Mouse (Mus musculus) small intestine, adult 2 months (tissue): ENCODE measurements around the gene Micu1. TPM values are rescaled to one million over a fixed set of nuclear protein-coding genes. Genes with fewer than 3 reads are reported as not detected.

ENCODE experiments used
- H3K27ac ChIP-seq: fragments of 200-500 bp; 2 replicates; pipeline ENCODE4 v1.5.1; 2012; ENCODE audit warnings: low read depth, low read length, control low read depth, inconsistent platforms; ENCODE audit not compliant: insufficient read depth
- H3K27me3 ChIP-seq: fragments of 200-500 bp; 2 replicates; pipeline ENCODE4 v1.6.1; 2012; ENCODE audit warnings: mild to moderate bottlenecking, moderate library complexity, low read length, inconsistent platforms; ENCODE audit not compliant: control insufficient read depth, insufficient read depth
- H3K36me3 ChIP-seq: fragments of 200-500 bp; 2 replicates; pipeline ENCODE4 v1.6.1; 2012; ENCODE audit warnings: mild to moderate bottlenecking, low read length, control low read depth, inconsistent platforms; ENCODE audit not compliant: control insufficient read depth, insufficient read depth
- H3K4me1 ChIP-seq: fragments of 200-500 bp; 2 replicates; pipeline ENCODE4 v1.6.1; 2012; ENCODE audit warnings: low read length, inconsistent platforms, mixed read lengths; ENCODE audit not compliant: control insufficient read depth, insufficient read depth, insufficient read length
- H3K4me3 ChIP-seq: fragments of 200-500 bp; 2 replicates; pipeline ENCODE4 v1.5.1; 2012; ENCODE audit warnings: low read depth, mild to moderate bottlenecking, control low read depth, inconsistent platforms, low read length, moderate library complexity
- CTCF ChIP-seq: fragments of 200-500 bp; IDR thresholded peaks from 2 replicates; pipeline ENCODE4 v1.5.1; 2012; ENCODE audit warnings: low read depth, mild to moderate bottlenecking, control low read depth, inconsistent platforms, low read length, moderate library complexity, mixed read lengths; ENCODE audit not compliant: insufficient replicate concordance, insufficient read length; ENCODE audit errors: extremely low read depth
- POLR2A ChIP-seq: fragments of 200-500 bp; IDR thresholded peaks from 2 replicates; pipeline ENCODE4 v1.6.1; 2012; ENCODE audit warnings: low read depth, mild to moderate bottlenecking, control low read depth, inconsistent platforms, low read length, moderate library complexity
- WGBS: fragments of 180-500 bp; shearing (Covaris S2); methylation state at CpG from one replicate; pipeline ENCODE4 v1.1.7; 2018; 5-methylcytosine and 5-hydroxymethylcytosine counted together
- polyA plus RNA-seq: library from polyadenylated mRNA; depleted of rRNA; stranded (reverse); fragments of >200 nt; gene quantifications from 2 replicates; pipeline ENCODE4 v1.2.3, GENCODE M21; 2012; rRNA removed

The Micu1 gene
- polyA plus RNA-seq, 1 experiment: 134 TPM

DNA sequence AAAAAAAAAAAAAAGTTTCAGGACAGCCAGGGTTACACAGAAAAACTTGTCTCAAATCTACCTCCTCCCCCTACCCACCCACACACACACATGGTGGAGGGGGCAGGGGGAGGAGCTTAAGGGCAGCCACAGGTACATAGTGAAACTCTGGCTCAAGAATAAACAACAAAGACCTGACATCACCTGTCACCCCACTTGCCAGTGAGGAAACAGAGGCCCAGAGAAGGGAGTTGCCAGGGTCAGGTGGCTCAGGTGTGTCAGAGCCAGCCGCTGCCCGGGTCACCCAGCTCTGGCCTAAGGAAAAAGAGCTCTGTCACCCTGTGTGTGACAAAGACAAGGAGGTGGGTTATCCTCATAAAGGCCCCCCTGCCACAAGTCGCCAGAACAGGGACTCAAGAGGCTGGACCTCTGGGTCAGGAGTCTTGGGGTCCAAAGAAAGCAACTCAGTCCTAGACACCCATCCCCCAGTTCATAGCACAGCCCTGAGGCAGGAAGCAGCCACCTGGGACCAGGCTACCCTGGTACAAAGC lies 204.9 kb downstream of the Micu1 start:
- Histone ChIP-seq H3K27me3 (no peaks in the 10 kb centered on the region), H3K4me3 (no peak overlapping the region), H3K4me1 (peaks cover 24% of the 10 kb centered on the region), H3K36me3 (no peaks in the 10 kb centered on the region), H3K27ac (peak overlapping the region; percentile 59; the same call in 1 of the 2 replicates)
- WGBS: 26% methylated on average over 3 of the region's 3 CpGs
- no peak for TF ChIP-seq CTCF
- no peak for TF ChIP-seq POLR2A

GRCm38 (mm10) chr10:59907695-59908299 lies 205.5 kb downstream of the Micu1 start:
- 14% methylated on average over 7 of the region's 7 CpGs for WGBS
- Histone ChIP-seq H3K27me3 (no peaks in the 10 kb centered on the region), H3K4me3 (no peak overlapping the region), H3K4me1 (peaks cover 23% of the 10 kb centered on the region), H3K36me3 (no peaks in the 10 kb centered on the region), H3K27ac (peak overlapping the region; percentile 77; the same call in 1 of the 2 replicates)
- TF ChIP-seq POLR2A: 0 out of 2 replicates have a peak, but pooled peaks have one; percentile 14
- no peak for TF ChIP-seq CTCF

DNA sequence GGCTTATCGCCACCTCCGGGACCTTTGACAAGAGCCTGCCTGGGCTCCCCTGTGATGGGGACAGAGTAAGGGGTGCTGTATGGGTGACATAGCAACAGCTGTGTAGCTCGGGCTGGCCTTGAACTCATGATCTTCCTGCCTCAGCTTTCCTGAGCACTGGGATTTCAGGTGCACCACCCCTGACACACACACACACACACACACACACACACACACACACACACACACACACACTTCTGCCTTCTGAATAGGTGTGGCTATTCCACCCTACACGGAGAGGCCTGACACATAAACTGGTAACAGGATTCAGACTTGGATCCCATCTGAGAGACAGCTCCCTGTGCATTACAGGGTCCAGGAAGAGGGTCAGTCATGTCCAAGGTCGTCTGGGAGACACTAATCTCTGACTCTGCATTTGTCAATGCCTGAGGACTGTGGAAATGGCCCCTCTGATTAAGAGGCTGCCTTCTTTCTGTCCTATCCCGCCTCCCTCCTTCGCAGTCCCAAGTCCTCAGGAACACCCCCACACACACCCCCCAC lies 206.6 kb downstream of the Micu1 start:
- Histone ChIP-seq H3K36me3 (no peaks in the 10 kb centered on the region), H3K4me1 (peaks cover 23% of the 10 kb centered on the region), H3K27ac (peak overlapping the region; percentile 40), H3K27me3 (no peaks in the 10 kb centered on the region), H3K4me3 (no peak overlapping the region)
- no peak for TF ChIP-seq POLR2A
- TF ChIP-seq CTCF: no peak
- WGBS: 49% methylated on average over 7 of the region's 7 CpGs

DNA sequence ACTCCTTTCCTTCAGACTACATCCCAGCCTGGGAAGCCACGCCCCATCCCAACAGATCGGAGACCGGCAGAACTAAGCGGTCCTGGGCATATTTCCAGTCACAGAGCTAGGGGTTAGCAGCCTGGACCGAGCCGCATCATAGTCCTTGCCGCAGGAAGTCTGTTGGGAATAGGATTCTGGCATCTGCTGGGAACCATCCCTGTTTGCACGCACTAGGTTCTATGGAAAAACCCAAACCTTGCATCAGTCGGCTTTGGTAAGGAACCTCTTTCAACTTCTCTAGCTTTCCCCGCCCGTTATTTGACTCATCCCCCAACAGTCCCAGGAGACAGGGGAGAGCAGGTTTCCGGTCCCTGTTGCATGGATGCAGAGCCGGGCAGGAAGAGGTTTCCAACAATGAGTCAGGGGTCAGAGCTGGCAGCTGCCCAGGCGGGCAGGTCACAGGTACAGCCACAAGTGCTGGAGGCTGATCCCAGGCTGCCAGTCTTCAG lies 207.1 kb downstream of the Micu1 start:
- Histone ChIP-seq H3K4me1 (peaks cover 23% of the 10 kb centered on the region), H3K27ac (peak overlapping the region; percentile 66), H3K27me3 (no peaks in the 10 kb centered on the region), H3K36me3 (no peaks in the 10 kb centered on the region), H3K4me3 (no peak overlapping the region)
- no peak for TF ChIP-seq CTCF
- no peak for TF ChIP-seq POLR2A
- WGBS: 16% methylated on average over 14 of the region's 14 CpGs

DNA sequence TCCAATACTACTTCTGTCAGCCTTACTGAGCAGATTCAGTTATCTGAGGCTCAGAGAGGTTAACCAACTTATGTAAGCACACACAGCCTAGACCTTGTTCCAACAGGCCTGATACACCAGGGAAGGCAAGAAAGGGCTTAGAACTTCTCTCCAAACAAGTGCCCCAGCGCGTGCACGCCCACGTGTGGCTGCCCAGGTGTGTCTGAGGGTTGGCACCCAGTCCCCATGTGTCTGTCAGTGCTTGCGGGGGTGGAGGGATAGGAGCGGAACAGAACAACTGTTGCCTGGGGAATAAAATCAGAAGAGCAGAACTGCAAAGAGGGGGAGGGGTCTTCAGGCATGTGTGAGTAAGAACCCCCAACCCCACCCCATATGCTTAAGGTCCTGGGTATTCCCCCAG lies 208.8 kb downstream of the Micu1 start:
- no peaks in the 10 kb centered on the region for H3K27me3 ChIP-seq
- no peak for TF ChIP-seq CTCF
- no peak for TF ChIP-seq POLR2A
- 24% methylated on average over 6 of the region's 6 CpGs for whole genome bisulfite sequencing
- peak overlapping the region; percentile 43; the same call in 1 of the 2 replicates for H3K27ac ChIP-seq
- peaks cover 33% of the 10 kb centered on the region for H3K4me1 ChIP-seq
- H3K36me3 ChIP-seq: no peaks in the 10 kb centered on the region
- H3K4me3 ChIP-seq: peak overlapping the region; percentile 36; the same call in 1 of the 2 replicates

GRCm38 (mm10) chr10:59911561-59912198 lies 209.4 kb downstream of the Micu1 start:
- Histone ChIP-seq H3K27me3 (no peaks in the 10 kb centered on the region), H3K36me3 (no peaks in the 10 kb centered on the region), H3K4me1 (peaks cover 35% of the 10 kb centered on the region), H3K4me3 (peak overlapping the region; percentile 36), H3K27ac (peak overlapping the region; percentile 43)
- TF ChIP-seq POLR2A: peak; percentile 18; the same call in 1 of the 2 replicates
- TF ChIP-seq CTCF: no peak
- 11% methylated on average over 25 of the region's 25 CpGs for WGBS

Other genes with a start within 250 kb of the Micu1 start
- not detected in 2 replicates for gene Gm10322, start 86.4 kb upstream of the Micu1 start, polyA plus RNA-seq
- gene Mcu, start 85.8 kb upstream of the Micu1 start, polyA plus RNA-seq: 38.0 and 87.5 TPM in 2 replicates
- 43.1 and 86.2 TPM in 2 replicates for gene Dnajb12, start 177.1 kb downstream of the Micu1 start, polyA plus RNA-seq
- 21.5 and 35.0 TPM in 2 replicates for gene Ddit4, start 249.4 kb downstream of the Micu1 start, polyA plus RNA-seq